In genomic region chr5:25769006-25769405, GRCm38 (mm10) we compare ENCODE assay signal across 10 mouse cellular contexts. TPM values are rescaled to one million over a fixed set of nuclear protein-coding genes. Genes with fewer than 3 reads are reported as not detected.
DNase-seq lines count a peak whose midpoint lies in the region; ATAC-seq and TF ChIP-seq lines count a peak whose summit lies in the region.
"Had no signal": no experiment of that assay in that cellular context is flagged by ENCODE, and none has a peak within 500 bp of the region (broad histone marks: within the 10 kb centered on the region; RNA-seq: fewer than 3 reads in every experiment).

No protein-coding gene starts in this region.

- 0 out of 2 replicates have a peak, but pooled peaks have one; percentile 33 for TF ChIP-seq EP300 in ES-Bruce4 (IDR thresholded peaks at IDR 0.05; ENCODE audit: insufficient read depth, low read depth, low read length)

- no peak for DNase-seq in heart, adult 8-10 months (ENCODE audit: low spot score)
- no peak for DNase-seq in embryonic facial prominence, embryonic 11.5 days (ENCODE audit: low spot score)
- DNase-seq in limb, embryonic 11.5 days (ENCODE audit: low spot score): no peak
- DNase-seq in layer of hippocampus, adult 9-10 months (ENCODE audit: low spot score): no peak
- DNase-seq in natural killer cell, adult 2 months (ENCODE audit: low spot score in 2 of 2): no peak
- no peak for DNase-seq in layer of hippocampus, postnatal 25 days (ENCODE audit: extremely low spot score in 1 of 2, low spot score in 1 of 2)
- DNase-seq: thymus, postnatal 4 days had no signal

- peak overlapping the region; percentile 44 for H3K4me2 ChIP-seq in heart, embryonic 16.5 days (ENCODE audit: low read depth, low read length)
- peak overlapping the region; percentile 4; the same call in 1 of the 2 replicates for H3K4me2 ChIP-seq in embryonic facial prominence, embryonic 11.5 days (ENCODE audit: low read depth, low read length)
- peak overlapping the region; percentile 29; the same call in 1 of the 2 replicates for H3K4me2 ChIP-seq in limb, embryonic 11.5 days (ENCODE audit: low read depth, severe bottlenecking)

- no peaks in the 10 kb centered on the region for H3K36me3 ChIP-seq in heart, embryonic 16.5 days (ENCODE audit: control insufficient read depth, insufficient read depth)
- H3K36me3 ChIP-seq in ES-Bruce4 (ENCODE audit: control insufficient read depth, insufficient read depth, low read length, poor library complexity, severe bottlenecking): no peaks in the 10 kb centered on the region
- no peaks in the 10 kb centered on the region for H3K36me3 ChIP-seq in embryonic facial prominence, embryonic 11.5 days (replicated peaks; ENCODE audit: control insufficient read depth, insufficient read depth, low read depth, low read length)
- H3K36me3 ChIP-seq in limb, embryonic 11.5 days (ENCODE audit: control insufficient read depth, insufficient read depth, low read length): no peaks in the 10 kb centered on the region

- peaks cover 7% of the 10 kb centered on the region for H3K9me3 ChIP-seq in heart, embryonic 16.5 days (replicated peaks; ENCODE audit: control insufficient read depth, low read length)
- H3K9me3 ChIP-seq in ES-Bruce4 (replicated peaks; ENCODE audit: control insufficient read depth, insufficient read depth, low read length, poor library complexity, severe bottlenecking): no peaks in the 10 kb centered on the region; the same call in 1 of the 2 replicates
- no peaks in the 10 kb centered on the region for H3K9me3 ChIP-seq in embryonic facial prominence, embryonic 11.5 days (replicated peaks; ENCODE audit: control insufficient read depth, low read length)
- no peaks in the 10 kb centered on the region for H3K9me3 ChIP-seq in limb, embryonic 11.5 days (ENCODE audit: control insufficient read depth, low read length)

- peak overlapping the region; percentile 30 for H3K4me3 ChIP-seq in heart, embryonic 16.5 days (ENCODE audit: low read length)
- H3K4me3 ChIP-seq in ES-Bruce4 (ENCODE audit: low read depth, low read length): peak overlapping the region; percentile 56
- H3K4me3 ChIP-seq in embryonic facial prominence, embryonic 11.5 days (ENCODE audit: low read depth, low read length): no peak overlapping the region
- H3K4me3 ChIP-seq in limb, embryonic 11.5 days (ENCODE audit: low read depth, low read length): no peak overlapping the region; the same call in 1 of the 2 replicates

- H3K27ac ChIP-seq in heart, embryonic 16.5 days (ENCODE audit: low read length): no peak overlapping the region; the same call in 1 of the 2 replicates
- H3K27ac ChIP-seq in ES-Bruce4 (ENCODE audit: insufficient read depth, low read length): peak overlapping the region; percentile 79
- no peak overlapping the region for H3K27ac ChIP-seq in embryonic facial prominence, embryonic 11.5 days (replicated peaks; ENCODE audit: low read depth, low read length)
- H3K27ac ChIP-seq in limb, embryonic 11.5 days (replicated peaks; ENCODE audit: low read depth, low read length): no peak overlapping the region

- 60% methylated on average over 17 of the region's 17 CpGs for WGBS in heart, embryonic 16.5 days
- WGBS in embryonic facial prominence, embryonic 11.5 days: 69% methylated on average over 17 of the region's 17 CpGs
- 72% methylated on average over 17 of the region's 17 CpGs for WGBS in limb, embryonic 11.5 days

- peaks cover 1% of the 10 kb centered on the region; the same call in 1 of the 2 replicates for H3K4me1 ChIP-seq in heart, embryonic 16.5 days (ENCODE audit: control insufficient read depth, insufficient read depth, low read length)
- H3K4me1 ChIP-seq in ES-Bruce4 (ENCODE audit: control insufficient read depth, insufficient read depth, low read length): no peaks in the 10 kb centered on the region
- no peaks in the 10 kb centered on the region for H3K4me1 ChIP-seq in embryonic facial prominence, embryonic 11.5 days (ENCODE audit: control insufficient read depth, insufficient read depth, low read length)
- no peaks in the 10 kb centered on the region for H3K4me1 ChIP-seq in limb, embryonic 11.5 days (ENCODE audit: control insufficient read depth, insufficient read depth, low read length)

- no peak overlapping the region for H3K9ac ChIP-seq in heart, embryonic 16.5 days (ENCODE audit: low read length)
- H3K9ac ChIP-seq in ES-Bruce4 (ENCODE audit: low read depth, poor library complexity, severe bottlenecking): peak overlapping the region; percentile 33; the same call in 1 of the 2 replicates
- H3K9ac ChIP-seq in embryonic facial prominence, embryonic 11.5 days (replicated peaks; ENCODE audit: low read length): no peak overlapping the region
- no peak overlapping the region for H3K9ac ChIP-seq in limb, embryonic 11.5 days (ENCODE audit: low read length)

- H3K27me3 ChIP-seq in heart, embryonic 16.5 days (ENCODE audit: control insufficient read depth, insufficient read depth, low read length): no peaks in the 10 kb centered on the region
- no peaks in the 10 kb centered on the region for H3K27me3 ChIP-seq in ES-Bruce4 (ENCODE audit: control insufficient read depth, insufficient read depth, low read length, poor library complexity, severe bottlenecking)
- no peaks in the 10 kb centered on the region for H3K27me3 ChIP-seq in embryonic facial prominence, embryonic 11.5 days (ENCODE audit: control insufficient read depth, insufficient read depth, low read length)
- no peaks in the 10 kb centered on the region for H3K27me3 ChIP-seq in limb, embryonic 11.5 days (ENCODE audit: control insufficient read depth, insufficient read depth, low read length)

- TF ChIP-seq CTCF in ES-Bruce4 (IDR thresholded peaks at IDR 0.05; ENCODE audit: low read depth, low read length): no peak

- ATAC-seq in heart, embryonic 16.5 days (replicated peaks; ENCODE audit: extremely low read depth, insufficient read depth, low FRiP score): no peak
- no peak for ATAC-seq in embryonic facial prominence, embryonic 11.5 days (replicated peaks; ENCODE audit: insufficient number of reproducible peaks, low FRiP score, low TSS enrichment, low read depth)
- ATAC-seq in limb, embryonic 11.5 days (ENCODE audit: insufficient number of reproducible peaks, low FRiP score, low TSS enrichment, low read depth): no peak
- ATAC-seq: inflammation-experienced regulatory T-cells, adult 6 months had no signal

- TF ChIP-seq POLR2A in ES-Bruce4 (IDR thresholded peaks at IDR 0.05; ENCODE audit: insufficient read depth, low read length): no peak

RNA-seq across cellular contexts. Expression of gene Actr3b, which starts 9.2 kb away (rescaled TPM):
- 30.8 and 31.6 TPM in 2 replicates for polyA plus RNA-seq in heart, embryonic 16.5 days (2015; fragmentation: Nextera tagmentation; extraction: Ambion mirVana)
- total RNA-seq in heart, adult 8-10 months (2022): 10 to 100 TPM; 41.0 to 62.7 (median 51.3) TPM
- 10.6 and 10.8 TPM in 2 replicates for polyA plus RNA-seq in ES-Bruce4 (2011; ENCODE audit: insufficient read depth, insufficient read length, low read depth, missing spikeins)
- polyA plus RNA-seq in embryonic facial prominence, embryonic 11.5 days (2014; fragmentation: Nextera tagmentation; extraction: Ambion mirVana): 5.8 and 7.4 TPM in 2 replicates
- 3.2 and 3.5 TPM in 2 replicates for polyA plus RNA-seq in limb, embryonic 11.5 days (2014; fragmentation: Nextera tagmentation; extraction: Ambion mirVana)
- 100 to 1,000 TPM; 145 to 156 TPM for total RNA-seq in layer of hippocampus, postnatal 25 days (2021)

Comparison
In these comparisons a context has a peak if more than half of its experiments do, and no peak if none do; other contexts are left out.
1. H3K4me3 ChIP-seq: peak in heart, embryonic 16.5 days (single experiment) and ES-Bruce4 (single experiment); none in embryonic facial prominence, embryonic 11.5 days (single experiment) and limb, embryonic 11.5 days (single experiment).
2. Peak in every context shown above with its lines, with median percentiles within 50 percentile points of each other: H3K4me2 ChIP-seq.